Mouse (Mus musculus): ENCODE data around the gene Lingo2. TPM values are rescaled to one million over a fixed set of nuclear protein-coding genes. Genes with fewer than 3 reads are reported as not detected.

Gene Lingo2
- polyA plus RNA-seq, 1 experiment from 2014 or later: 0.34 TPM

GRCm38 (mm10) chr4:35770810-35771209 lies 1180.7 kb downstream of the Lingo2 start:
- Histone ChIP-seq H3K27me3 (ENCODE audit: control insufficient read depth, insufficient read depth, low read depth, low read length) (no peaks in the 10 kb centered on the region), H3K4me3 (ENCODE audit: low read length) (no peak overlapping the region), H3K9me3 (ENCODE audit: control insufficient read depth, low read length) (no peaks in the 10 kb centered on the region), H3K9ac (ENCODE audit: low read length) (no peak overlapping the region), H3K27ac (ENCODE audit: low read length) (no peak overlapping the region), H3K36me3 (ENCODE audit: control insufficient read depth, insufficient read depth, low read length) (no peaks in the 10 kb centered on the region), H3K4me1 (replicated peaks; ENCODE audit: control insufficient read depth, insufficient read depth, low read length) (no peaks in the 10 kb centered on the region), H3K4me2 (ENCODE audit: low read depth, low read length) (no peak overlapping the region)
- no peak for ATAC-seq (ENCODE audit: low read depth)
- 78% methylated on average over 7 of the region's 7 CpGs for WGBS

- Histone ChIP-seq H3K36me3 (ENCODE audit: control insufficient read depth, insufficient read depth, low read length) (no peaks in the 10 kb centered on the region), H3K4me2 (ENCODE audit: low read depth, low read length) (no peak overlapping the region), H3K9ac (ENCODE audit: low read length) (no peak overlapping the region), H3K4me1 (replicated peaks; ENCODE audit: control insufficient read depth, insufficient read depth, low read length) (no peaks in the 10 kb centered on the region), H3K9me3 (ENCODE audit: control insufficient read depth, low read length) (no peaks in the 10 kb centered on the region), H3K27me3 (ENCODE audit: control insufficient read depth, insufficient read depth, low read depth, low read length) (no peaks in the 10 kb centered on the region), H3K27ac (ENCODE audit: low read length) (no peak overlapping the region), H3K4me3 (ENCODE audit: low read length) (no peak overlapping the region)
- no peak for ATAC-seq (ENCODE audit: low read depth)
- WGBS: 59% methylated on average over 6 of the region's 6 CpGs
These were observed 1184.6 kb downstream of the Lingo2 start for GRCm38 (mm10) chr4:35766905-35767304.

GRCm38 (mm10) chr4:35761181-35761580 lies 1190.4 kb downstream of the Lingo2 start:
- no peak overlapping the region for H3K9ac ChIP-seq (ENCODE audit: low read length)
- H3K9me3 ChIP-seq (ENCODE audit: control insufficient read depth, low read length): no peaks in the 10 kb centered on the region
- ATAC-seq (ENCODE audit: low read depth): no peak
- no peak overlapping the region for H3K27ac ChIP-seq (ENCODE audit: low read length)
- no peaks in the 10 kb centered on the region for H3K36me3 ChIP-seq (ENCODE audit: control insufficient read depth, insufficient read depth, low read length)
- no peak overlapping the region for H3K4me2 ChIP-seq (ENCODE audit: low read depth, low read length)
- no peaks in the 10 kb centered on the region for H3K27me3 ChIP-seq (ENCODE audit: control insufficient read depth, insufficient read depth, low read depth, low read length)
- no peaks in the 10 kb centered on the region for H3K4me1 ChIP-seq (replicated peaks; ENCODE audit: control insufficient read depth, insufficient read depth, low read length)
- H3K4me3 ChIP-seq (ENCODE audit: low read length): no peak overlapping the region
- WGBS: 77% methylated on average over 5 of the region's 5 CpGs

GRCm38 (mm10) chr4:35752121-35752860 lies 1199.3 kb downstream of the Lingo2 start:
- H3K4me2 ChIP-seq (ENCODE audit: low read depth, low read length): no peak overlapping the region
- 56% methylated on average over 6 of the region's 6 CpGs for WGBS
- H3K27me3 ChIP-seq (ENCODE audit: control insufficient read depth, insufficient read depth, low read depth, low read length): no peaks in the 10 kb centered on the region
- H3K9ac ChIP-seq (ENCODE audit: low read length): no peak overlapping the region
- ATAC-seq (ENCODE audit: low read depth): no peak
- no peaks in the 10 kb centered on the region for H3K9me3 ChIP-seq (ENCODE audit: control insufficient read depth, low read length)
- no peaks in the 10 kb centered on the region for H3K36me3 ChIP-seq (ENCODE audit: control insufficient read depth, insufficient read depth, low read length)
- no peak overlapping the region for H3K4me3 ChIP-seq (ENCODE audit: low read length)
- no peaks in the 10 kb centered on the region for H3K4me1 ChIP-seq (replicated peaks; ENCODE audit: control insufficient read depth, insufficient read depth, low read length)
- no peak overlapping the region for H3K27ac ChIP-seq (ENCODE audit: low read length)

- ATAC-seq (ENCODE audit: low read depth): no peak
- no peaks in the 10 kb centered on the region for H3K36me3 ChIP-seq (ENCODE audit: control insufficient read depth, insufficient read depth, low read length)
These were observed 1204.9 kb downstream of the Lingo2 start for GRCm38 (mm10) chr4:35746693-35747092.

GRCm38 (mm10) chr4:35724774-35725173 lies 1226.8 kb downstream of the Lingo2 start:
- no peak overlapping the region for H3K4me2 ChIP-seq (ENCODE audit: low read depth, low read length)
- no peak overlapping the region for H3K4me3 ChIP-seq (ENCODE audit: low read length)
- no peaks in the 10 kb centered on the region for H3K9me3 ChIP-seq (ENCODE audit: control insufficient read depth, low read length)
- H3K36me3 ChIP-seq (ENCODE audit: control insufficient read depth, insufficient read depth, low read length): no peaks in the 10 kb centered on the region
- no peak overlapping the region for H3K27ac ChIP-seq (ENCODE audit: low read length)
- H3K4me1 ChIP-seq (replicated peaks; ENCODE audit: control insufficient read depth, insufficient read depth, low read length): no peaks in the 10 kb centered on the region
- ATAC-seq (ENCODE audit: low read depth): peak; percentile 73
- no peaks in the 10 kb centered on the region for H3K27me3 ChIP-seq (ENCODE audit: control insufficient read depth, insufficient read depth, low read depth, low read length)
- WGBS: 28% methylated on average over 1 of the region's 1 CpGs
- H3K9ac ChIP-seq (ENCODE audit: low read length): no peak overlapping the region

More at GRCm38 (mm10) chr4:35746693-35747092, 1204.9 kb downstream of the Lingo2 start:
- no peak overlapping the region for H3K27ac ChIP-seq (ENCODE audit: low read length)
- H3K4me2 ChIP-seq (ENCODE audit: low read depth, low read length): no peak overlapping the region
- WGBS: 66% methylated on average over 6 of the region's 6 CpGs
- H3K27me3 ChIP-seq (ENCODE audit: control insufficient read depth, insufficient read depth, low read depth, low read length): no peaks in the 10 kb centered on the region
- H3K9me3 ChIP-seq (ENCODE audit: control insufficient read depth, low read length): no peaks in the 10 kb centered on the region
- H3K9ac ChIP-seq (ENCODE audit: low read length): no peak overlapping the region
- no peaks in the 10 kb centered on the region for H3K4me1 ChIP-seq (replicated peaks; ENCODE audit: control insufficient read depth, insufficient read depth, low read length)
- no peak overlapping the region for H3K4me3 ChIP-seq (ENCODE audit: low read length)

GRCm38 (mm10) chr4:35704126-35704525 lies 1247.4 kb downstream of the Lingo2 start:
- no peak overlapping the region for H3K4me3 ChIP-seq (ENCODE audit: low read length)
- no peak overlapping the region for H3K27ac ChIP-seq (ENCODE audit: low read length)
- WGBS: 34% methylated on average over 2 of the region's 2 CpGs
- no peaks in the 10 kb centered on the region for H3K9me3 ChIP-seq (ENCODE audit: control insufficient read depth, low read length)
- H3K36me3 ChIP-seq (ENCODE audit: control insufficient read depth, insufficient read depth, low read length): no peaks in the 10 kb centered on the region
- no peaks in the 10 kb centered on the region for H3K27me3 ChIP-seq (ENCODE audit: control insufficient read depth, insufficient read depth, low read depth, low read length)
- ATAC-seq (ENCODE audit: low read depth): no peak
- no peak overlapping the region for H3K4me2 ChIP-seq (ENCODE audit: low read depth, low read length)
- H3K9ac ChIP-seq (ENCODE audit: low read length): no peak overlapping the region
- no peaks in the 10 kb centered on the region for H3K4me1 ChIP-seq (replicated peaks; ENCODE audit: control insufficient read depth, insufficient read depth, low read length)

- 70% methylated on average over 1 of the region's 1 CpGs for WGBS
- Histone ChIP-seq H3K4me1 (replicated peaks; ENCODE audit: control insufficient read depth, insufficient read depth, low read length) (no peaks in the 10 kb centered on the region), H3K4me2 (ENCODE audit: low read depth, low read length) (no peak overlapping the region), H3K27ac (ENCODE audit: low read length) (no peak overlapping the region), H3K36me3 (ENCODE audit: control insufficient read depth, insufficient read depth, low read length) (no peaks in the 10 kb centered on the region), H3K27me3 (ENCODE audit: control insufficient read depth, insufficient read depth, low read depth, low read length) (no peaks in the 10 kb centered on the region), H3K9me3 (ENCODE audit: control insufficient read depth, low read length) (no peaks in the 10 kb centered on the region), H3K9ac (ENCODE audit: low read length) (no peak overlapping the region), H3K4me3 (ENCODE audit: low read length) (no peak overlapping the region)
- no peak for ATAC-seq (ENCODE audit: low read depth)
These were observed 1248.9 kb downstream of the Lingo2 start for GRCm38 (mm10) chr4:35702661-35703060.

- no peak for ATAC-seq (ENCODE audit: low read depth)
- H3K36me3 ChIP-seq (ENCODE audit: control insufficient read depth, insufficient read depth, low read length): no peaks in the 10 kb centered on the region
- H3K4me2 ChIP-seq (ENCODE audit: low read depth, low read length): no peak overlapping the region
- H3K27ac ChIP-seq (ENCODE audit: low read length): no peak overlapping the region
- H3K9ac ChIP-seq (ENCODE audit: low read length): no peak overlapping the region
- no peak overlapping the region for H3K4me3 ChIP-seq (ENCODE audit: low read length)
- WGBS: 64% methylated on average over 2 of the region's 2 CpGs
- no peaks in the 10 kb centered on the region for H3K4me1 ChIP-seq (replicated peaks; ENCODE audit: control insufficient read depth, insufficient read depth, low read length)
- H3K9me3 ChIP-seq (ENCODE audit: control insufficient read depth, low read length): no peaks in the 10 kb centered on the region
- H3K27me3 ChIP-seq (ENCODE audit: control insufficient read depth, insufficient read depth, low read depth, low read length): no peaks in the 10 kb centered on the region
These were observed 1256.4 kb downstream of the Lingo2 start for GRCm38 (mm10) chr4:35695137-35695522.
